Mouse (Mus musculus) limb, embryonic 14.5 days (tissue): ENCODE measurements around the gene Ephb3. TPM values are rescaled to one million over a fixed set of nuclear protein-coding genes. Genes with fewer than 3 reads are reported as not detected.
A peak's percentile ranks its signal among the peaks of the same experiment; 100 is the strongest.

Source experiments
- ATAC-seq: fragments of 200-750 bp; cut with Nextera tagmentation; 2 replicates; pipeline ENCODE4 v1.8.0; 2017; ENCODE audit warnings: low read depth, moderate number of reproducible peaks, moderate TSS enrichment; ENCODE audit not compliant: low FRiP score
- DNase-seq: peaks from one replicate; pipeline ENCODE4 v3.0.0-alpha.2; 2015; ENCODE audit warnings: low spot score
- H3K27ac ChIP-seq: fragments of 300-500 bp; sonication (generic); replicated peaks from 2 replicates; pipeline ENCODE4 v1.5.1; 2014; ENCODE audit warnings: low read depth, mild to moderate bottlenecking, low read length, moderate library complexity, mixed read lengths
- H3K27me3 ChIP-seq: fragments of 300-500 bp; sonication (generic); 2 replicates; pipeline ENCODE4 v1.6.1; 2014; ENCODE audit warnings: low read length, mixed read lengths; ENCODE audit not compliant: control insufficient read depth, insufficient read depth
- H3K36me3 ChIP-seq: fragments of 300-500 bp; sonication (generic); 2 replicates; pipeline ENCODE4 v1.6.1; 2014; ENCODE audit warnings: mild to moderate bottlenecking, low read length, moderate library complexity, mixed read lengths; ENCODE audit not compliant: control insufficient read depth, insufficient read depth
- H3K4me1 ChIP-seq: fragments of 300-500 bp; sonication (generic); 2 replicates; pipeline ENCODE4 v1.6.1; 2014; ENCODE audit warnings: antibody characterized with exemption, low read length, mixed read lengths; ENCODE audit not compliant: control insufficient read depth, insufficient read depth
- H3K4me2 ChIP-seq: fragments of 300-500 bp; sonication (generic); replicated peaks from 2 replicates; pipeline ENCODE4 v1.6.1; 2014; ENCODE audit warnings: low read depth, mild to moderate bottlenecking, low read length, moderate library complexity; ENCODE audit not compliant: severe bottlenecking
- H3K4me3 ChIP-seq: fragments of 300-500 bp; sonication (generic); replicated peaks from 2 replicates; pipeline ENCODE4 v1.5.1; 2014; ENCODE audit warnings: low read length
- H3K9ac ChIP-seq: fragments of 300-500 bp; sonication (generic); 2 replicates; pipeline ENCODE4 v1.6.1; 2014; ENCODE audit warnings: mild to moderate bottlenecking, low read depth, low read length, moderate library complexity; ENCODE audit not compliant: severe bottlenecking
- H3K9me3 ChIP-seq: fragments of 300-500 bp; sonication (generic); 2 replicates; pipeline ENCODE4 v1.6.1; 2016; ENCODE audit warnings: low read length; ENCODE audit not compliant: control insufficient read depth
- POLR2A ChIP-seq: fragments of 200-500 bp; IDR thresholded peaks from 2 replicates; pipeline ENCODE4 v1.8.0; 2012; ENCODE audit warnings: inconsistent platforms, mild to moderate bottlenecking, moderate library complexity, borderline replicate concordance; ENCODE audit not compliant: insufficient read depth, insufficient read length; ENCODE audit errors: extremely low read depth
- WGBS: fragments of 180-500 bp; shearing (Covaris S2); extraction: QIAGEN DNeasy Blood & Tissue Kit; methylation state at CpG from one replicate; pipeline ENCODE4 v1.1.7; 2014; 5-methylcytosine and 5-hydroxymethylcytosine counted together
- polyA plus RNA-seq, 2 experiments: library from polyadenylated mRNA; depleted of rRNA in 1 of 2; stranded (reverse) in 1 of 2; unstranded in 1 of 2; fragments of >200 nt; fragmentation: Nextera tagmentation in 1 of 2; extraction: Ambion mirVana in 1 of 2; gene quantifications; 2 replicates each; pipeline versions ENCODE4 v1.2.1 to v1.2.3; 2012 to 2014

Ephb3 gene
- polyA plus RNA-seq, 2 experiments, result 37.0 to 70.9 TPM

GRCm38 (mm10) chr16:21248713-21249531 lies 44.4 kb downstream of the Ephb3 start:
- no peaks in the 10 kb centered on the region for H3K9me3 ChIP-seq
- WGBS, result 3% methylated on average over 39 of the region's 39 CpGs
- peak overlapping the region; percentile 38 for H3K4me3 ChIP-seq
- no peak for TF ChIP-seq POLR2A
- no peak overlapping the region for H3K27ac ChIP-seq
- ATAC-seq (no peak), DNase-seq (no peak)
- H3K4me1 ChIP-seq, result peaks cover 57% of the 10 kb centered on the region
- peak overlapping the region; percentile 85 for H3K4me2 ChIP-seq
- H3K9ac ChIP-seq, result peak overlapping the region; percentile 44; the same call in 1 of the 2 replicates
- no peaks in the 10 kb centered on the region for H3K27me3 ChIP-seq
- H3K36me3 ChIP-seq, result no peaks in the 10 kb centered on the region

DNA sequence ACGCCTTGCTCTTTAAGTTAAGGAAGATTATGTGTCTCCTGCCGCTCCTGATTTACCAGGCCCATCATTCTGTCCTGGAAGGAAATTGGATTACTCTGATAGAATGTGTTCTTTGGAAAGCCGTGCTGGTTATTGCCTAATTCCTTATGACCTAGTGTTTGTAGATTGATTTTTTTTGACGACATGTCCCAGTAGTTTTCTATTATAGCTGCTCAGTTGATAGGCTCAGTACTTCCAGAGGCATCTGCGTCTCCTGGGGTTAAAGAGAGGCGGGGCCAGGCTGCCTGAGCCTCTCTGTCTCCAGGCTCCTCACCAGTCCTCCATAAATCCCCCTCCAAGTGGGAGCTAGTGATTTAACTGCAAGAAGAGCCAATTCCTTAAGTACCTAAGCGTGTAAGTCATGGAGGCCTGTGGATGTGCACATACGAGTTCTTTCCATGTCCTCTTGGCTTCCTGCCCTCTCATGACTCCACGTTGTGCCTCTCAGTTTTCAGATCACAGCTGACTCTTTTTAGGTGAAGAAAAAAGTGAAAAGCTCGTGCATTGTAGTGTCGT lies 47.9 kb downstream of the Ephb3 start:
- WGBS, result 33% methylated on average over 11 of the region's 11 CpGs
- TF ChIP-seq POLR2A, result no peak
- DNase-seq (peak; percentile 78), ATAC-seq (peak; percentile 48; the same call in 1 of the 2 replicates)
- no peaks in the 10 kb centered on the region for H3K27me3 ChIP-seq
- H3K4me3 ChIP-seq, result no peak overlapping the region
- H3K9me3 ChIP-seq, result no peaks in the 10 kb centered on the region
- no peaks in the 10 kb centered on the region for H3K36me3 ChIP-seq
- no peak overlapping the region for H3K4me2 ChIP-seq
- H3K4me1 ChIP-seq, result peaks cover 32% of the 10 kb centered on the region
- H3K27ac ChIP-seq, result no peak overlapping the region
- H3K9ac ChIP-seq, result no peak overlapping the region

DNA sequence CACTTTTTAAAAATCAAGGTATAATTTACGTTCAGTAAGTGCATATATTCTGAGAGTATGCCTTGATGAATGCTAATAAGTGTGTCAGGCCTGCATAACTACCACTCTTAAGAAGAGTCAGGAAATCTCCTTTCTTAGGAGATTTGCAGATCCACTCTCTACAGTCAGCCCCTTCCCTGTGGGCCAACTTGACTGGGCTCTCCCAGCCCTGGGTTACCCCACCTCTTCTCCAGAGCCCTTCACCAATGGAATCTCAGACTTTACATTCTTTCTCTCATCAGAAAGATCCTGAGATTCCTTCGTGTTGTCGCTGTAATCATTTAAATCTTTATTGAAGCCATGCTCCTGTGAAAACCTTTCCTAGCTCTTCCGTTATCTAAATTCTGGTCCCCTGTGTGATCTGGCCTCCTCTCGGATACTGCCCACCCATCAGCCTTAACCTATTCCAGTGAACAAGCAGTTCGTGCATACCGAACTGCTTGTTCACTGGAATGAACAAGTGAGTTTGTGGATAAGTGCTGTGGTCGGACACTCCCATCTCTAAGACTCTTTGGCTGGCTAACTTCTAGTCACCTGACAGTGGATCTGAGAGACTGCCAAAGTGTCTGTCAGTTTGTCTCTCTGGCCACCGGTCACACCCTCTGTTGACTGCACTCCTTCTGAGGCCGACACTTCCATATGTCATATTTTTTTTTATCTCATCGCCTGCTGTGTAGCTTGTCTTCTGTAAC lies 51.2 kb downstream of the Ephb3 start:
- ATAC-seq (no peak), DNase-seq (peak; percentile 5)
- Histone ChIP-seq H3K4me2 (no peak overlapping the region), H3K4me3 (no peak overlapping the region), H3K4me1 (peaks cover 10% of the 10 kb centered on the region), H3K9me3 (no peaks in the 10 kb centered on the region), H3K36me3 (no peaks in the 10 kb centered on the region), H3K9ac (no peak overlapping the region), H3K27me3 (no peaks in the 10 kb centered on the region), H3K27ac (no peak overlapping the region)
- no peak for TF ChIP-seq POLR2A
- WGBS, result 81% methylated on average over 11 of the region's 11 CpGs

- no peak for DNase-seq
- Histone ChIP-seq H3K36me3 (no peaks in the 10 kb centered on the region), H3K9ac (no peak overlapping the region), H3K27me3 (no peaks in the 10 kb centered on the region), H3K9me3 (no peaks in the 10 kb centered on the region), H3K27ac (no peak overlapping the region), H3K4me3 (no peak overlapping the region), H3K4me1 (peaks cover 10% of the 10 kb centered on the region), H3K4me2 (no peak overlapping the region)
- no peak for ATAC-seq
- WGBS, result 85% methylated on average over 12 of the region's 12 CpGs
- no peak for TF ChIP-seq POLR2A
Measured at GRCm38 (mm10) chr16:21256514-21257305, 52.2 kb downstream of the Ephb3 start.

GRCm38 (mm10) chr16:21265417-21265816 lies 60.9 kb downstream of the Ephb3 start:
- Histone ChIP-seq H3K4me3 (no peak overlapping the region), H3K4me2 (no peak overlapping the region), H3K27ac (no peak overlapping the region), H3K4me1 (peaks cover 15% of the 10 kb centered on the region), H3K36me3 (no peaks in the 10 kb centered on the region), H3K9me3 (no peaks in the 10 kb centered on the region), H3K27me3 (no peaks in the 10 kb centered on the region), H3K9ac (no peak overlapping the region)
- no peak for DNase-seq
- WGBS, result 92% methylated on average over 7 of the region's 7 CpGs
- no peak for TF ChIP-seq POLR2A
- no peak for ATAC-seq
